Mouse (Mus musculus) lung, adult 2 months (tissue): ENCODE results near the gene Fscn2.

Experiments
- CTCF ChIP-seq: fragments of 200-500 bp; IDR thresholded peaks from 2 replicates; pipeline ENCODE4 v1.5.1; 2011; ENCODE audit warnings: mild to moderate bottlenecking, low read length, control low read depth; ENCODE audit not compliant: insufficient read depth
- POLR2A ChIP-seq: fragments of 200-500 bp; IDR thresholded peaks from 2 replicates; pipeline ENCODE4 v1.6.1; 2011; ENCODE audit warnings: low read depth, mild to moderate bottlenecking, control low read depth, low read length, borderline replicate concordance; ENCODE audit errors: extremely low read depth

- TF ChIP-seq CTCF (no peak), POLR2A (no peak)
These were observed 49.3 kb upstream of the Fscn2 start for GRCm38 (mm10) chr11:120312069-120312468.
